Mouse (Mus musculus) thymus, postnatal 0 days (tissue): ENCODE measurements around the gene Thap4. TPM values are rescaled to one million over a fixed set of nuclear protein-coding genes. Genes with fewer than 3 reads are reported as not detected.
A peak's percentile ranks its signal among the peaks of the same experiment; 100 is the strongest.

Experiments
- DNase-seq: peaks from one replicate; pipeline ENCODE4 v3.0.0-alpha.2; 2015; ENCODE audit warnings: low spot score
- polyA plus RNA-seq: library from polyadenylated mRNA; unstranded; fragments of >200 nt; fragmentation: Nextera tagmentation; extraction: Ambion mirVana; gene quantifications from 2 replicates; pipeline ENCODE4 v1.2.1, GENCODE M21; 2015

Gene Thap4
- polyA plus RNA-seq, 1 experiment from 2014 or later = 31.6 TPM

- no peak for DNase-seq
These were observed 8.5 kb downstream of the Thap4 start for GRCm38 (mm10) chr1:93746179-93746578.

- peak; percentile 8 for DNase-seq
These were observed 11.8 kb downstream of the Thap4 start for GRCm38 (mm10) chr1:93742910-93743309.

GRCm38 (mm10) chr1:93741987-93742386 is 12.7 kb downstream of the Thap4 start:
- DNase-seq = no peak

GRCm38 (mm10) chr1:93740671-93741070 is 14.0 kb downstream of the Thap4 start:
- no peak for DNase-seq

GRCm38 (mm10) chr1:93737711-93738110 is 17.0 kb downstream of the Thap4 start:
- DNase-seq = no peak

GRCm38 (mm10) chr1:93735859-93736258 is 18.8 kb downstream of the Thap4 start:
- DNase-seq = no peak

GRCm38 (mm10) chr1:93731880-93732281 is 22.8 kb downstream of the Thap4 start:
- no peak for DNase-seq

GRCm38 (mm10) chr1:93731103-93731502 is 23.6 kb downstream of the Thap4 start:
- DNase-seq = no peak

- peak; percentile 44 for DNase-seq
These were observed 27.7 kb downstream of the Thap4 start for GRCm38 (mm10) chr1:93726974-93727373.

GRCm38 (mm10) chr1:93726116-93726515 is 28.5 kb downstream of the Thap4 start:
- no peak for DNase-seq

GRCm38 (mm10) chr1:93725665-93726064 is 29.0 kb downstream of the Thap4 start:
- no peak for DNase-seq

- DNase-seq = no peak
These were observed 30.0 kb downstream of the Thap4 start for GRCm38 (mm10) chr1:93724623-93725022.

GRCm38 (mm10) chr1:93721557-93721956 is 33.1 kb downstream of the Thap4 start:
- no peak for DNase-seq

GRCm38 (mm10) chr1:93716166-93716565 is 38.5 kb downstream of the Thap4 start:
- DNase-seq = no peak

GRCm38 (mm10) chr1:93705389-93705788 is 49.3 kb downstream of the Thap4 start:
- no peak for DNase-seq

- no peak for DNase-seq
These were observed 50.3 kb downstream of the Thap4 start for GRCm38 (mm10) chr1:93704341-93704740.

- no peak for DNase-seq
These were observed 51.1 kb downstream of the Thap4 start for GRCm38 (mm10) chr1:93703472-93704048.

- no peak for DNase-seq
These were observed 52.6 kb downstream of the Thap4 start for GRCm38 (mm10) chr1:93702106-93702505.

- no peak for DNase-seq
These were observed 55.5 kb downstream of the Thap4 start for GRCm38 (mm10) chr1:93699159-93699558.

GRCm38 (mm10) chr1:93697317-93697716 is 57.3 kb downstream of the Thap4 start:
- no peak for DNase-seq

GRCm38 (mm10) chr1:93694966-93695365 is 59.7 kb downstream of the Thap4 start:
- no peak for DNase-seq

- DNase-seq = no peak
These were observed 60.7 kb downstream of the Thap4 start for GRCm38 (mm10) chr1:93693943-93694342.

- DNase-seq = no peak
These were observed 61.2 kb downstream of the Thap4 start for GRCm38 (mm10) chr1:93693502-93693901.

- DNase-seq = no peak
These were observed 61.9 kb downstream of the Thap4 start for GRCm38 (mm10) chr1:93692773-93693172.
